Mouse (Mus musculus) CH12.LX (cell line): ENCODE measurements around the gene Foxp1. TPM values are rescaled to one million over a fixed set of nuclear protein-coding genes. Genes with fewer than 3 reads are reported as not detected.
A peak's percentile ranks its signal among the peaks of the same experiment; 100 is the strongest.

Source experiments
- DNase-seq: peaks from one replicate; pipeline ENCODE4 v3.0.0-alpha.2; 2013; ENCODE audit errors: extremely low read depth
- H3K27ac ChIP-seq: 2 replicates; pipeline ENCODE4 v1.5.1; 2012; ENCODE audit warnings: low read depth, mild to moderate bottlenecking, control low read depth, moderate library complexity; ENCODE audit not compliant: insufficient read depth
- H3K27me3 ChIP-seq: replicated peaks from 2 replicates; pipeline ENCODE3; 2012; ENCODE audit warnings: inconsistent platforms
- H3K36me3 ChIP-seq, 2 experiments: replicated peaks in 1 of 2; 2 replicates each; pipeline versions ENCODE3 to v1.6.1; 2012; ENCODE audit warnings: inconsistent platforms in 1 of 2, low read length in 1 of 2, mild to moderate bottlenecking in 1 of 2, mixed read lengths in 1 of 2, moderate library complexity in 1 of 2; ENCODE audit not compliant: control insufficient read depth in 1 of 2, insufficient read depth in 1 of 2
- H3K4me1 ChIP-seq, 2 experiments: 2 replicates each; pipeline ENCODE4 v1.6.1; 2012; ENCODE audit warnings: inconsistent platforms in 1 of 2, moderate library complexity in 1 of 2; ENCODE audit not compliant: insufficient read depth in 2 of 2, control insufficient read depth in 1 of 2
- H3K4me2 ChIP-seq: 2 replicates; pipeline ENCODE4 v1.6.1; 2012; ENCODE audit warnings: low read depth, mild to moderate bottlenecking, control low read depth; ENCODE audit not compliant: poor library complexity, insufficient read depth, severe bottlenecking
- H3K4me3 ChIP-seq, 3 experiments: fragments of 150-350 bp in 1 of 3; sonication (generic) in 1 of 3; replicated peaks in 1 of 3; 2 replicates each; pipeline versions ENCODE3 to v1.5.1; 2011 to 2012; ENCODE audit warnings: low read depth in 2 of 3, low read length in 2 of 3, mild to moderate bottlenecking in 2 of 3, moderate library complexity in 2 of 3, control low read depth in 1 of 3, improper control_type of control experiment in 1 of 3, inconsistent platforms in 1 of 3, mixed read lengths in 1 of 3; ENCODE audit not compliant: poor library complexity in 1 of 3
- H3K79me2 ChIP-seq: replicated peaks from 2 replicates; pipeline ENCODE4 v1.6.1; 2012; ENCODE audit warnings: mild to moderate bottlenecking, moderate library complexity; ENCODE audit not compliant: control insufficient read depth, poor library complexity, insufficient read depth, severe bottlenecking; ENCODE audit errors: extremely low read depth
- H3K9ac ChIP-seq: 2 replicates; pipeline ENCODE4 v1.6.1; 2012; ENCODE audit warnings: low read depth, mild to moderate bottlenecking, control low read depth, moderate library complexity; ENCODE audit not compliant: insufficient read depth
- H3K9me3 ChIP-seq: replicated peaks from 2 replicates; pipeline ENCODE3; 2012; ENCODE audit warnings: low read length, inconsistent platforms, mixed read lengths
- BHLHE40 ChIP-seq: IDR thresholded peaks from 2 replicates; pipeline ENCODE4 v1.6.1; 2011; ENCODE audit warnings: mild to moderate bottlenecking, low read depth, low read length, improper control_type of control experiment
- CHD1 ChIP-seq: IDR thresholded peaks from 2 replicates; pipeline ENCODE4 v1.6.1; 2012; ENCODE audit warnings: low read depth, low read length, improper control_type of control experiment, inconsistent platforms
- CHD2 ChIP-seq: IDR thresholded peaks from 2 replicates; pipeline ENCODE4 v1.6.1; 2011; ENCODE audit warnings: low read length, improper control_type of control experiment
- CTCF ChIP-seq, 2 experiments: IDR thresholded peaks in 1 of 2; conservative IDR thresholded peaks in 1 of 2; 2 replicates each; pipeline ENCODE4 v1.5.1; 2011 to 2012; ENCODE audit warnings: low read depth in 2 of 2, low read length in 2 of 2, improper control_type of control experiment in 1 of 2, inconsistent platforms in 1 of 2, mild to moderate bottlenecking in 1 of 2, moderate library complexity in 1 of 2
- E2F4 ChIP-seq: IDR thresholded peaks from 2 replicates; pipeline ENCODE4 v1.6.1; 2011; ENCODE audit warnings: low read depth, low read length, improper control_type of control experiment; ENCODE audit not compliant: insufficient replicate concordance
- ELF1 ChIP-seq: IDR thresholded peaks from 2 replicates; pipeline ENCODE4 v1.6.1; 2014; ENCODE audit warnings: low read depth, mild to moderate bottlenecking, inconsistent platforms, low read length, improper control_type of control experiment
- EP300 ChIP-seq: IDR thresholded peaks from 2 replicates; pipeline ENCODE4 v1.6.1; 2011; ENCODE audit warnings: low read length, improper control_type of control experiment
- ETS1 ChIP-seq: conservative IDR thresholded peaks from 2 replicates; pipeline ENCODE4 v1.6.1; 2012; ENCODE audit warnings: low read depth, mild to moderate bottlenecking, inconsistent platforms, low read length, improper control_type of control experiment, moderate library complexity
- GABPA ChIP-seq: IDR thresholded peaks from 2 replicates; pipeline ENCODE4 v1.6.1; 2012; ENCODE audit warnings: low read depth, low read length, improper control_type of control experiment, inconsistent platforms; ENCODE audit not compliant: insufficient replicate concordance
- HCFC1 ChIP-seq: IDR thresholded peaks from 2 replicates; pipeline ENCODE4 v1.6.1; 2012; ENCODE audit warnings: low read depth, mild to moderate bottlenecking, inconsistent platforms, low read length, improper control_type of control experiment
- IRF4 ChIP-seq: IDR thresholded peaks from 2 replicates; pipeline ENCODE4 v1.6.1; 2014; ENCODE audit warnings: low read depth, mild to moderate bottlenecking, inconsistent platforms, low read length, improper control_type of control experiment
- JUN ChIP-seq: IDR thresholded peaks from 2 replicates; pipeline ENCODE4 v1.6.1; 2011; ENCODE audit warnings: low read depth, mild to moderate bottlenecking, low read length, improper control_type of control experiment, moderate library complexity; ENCODE audit not compliant: insufficient read depth
- JUND ChIP-seq: conservative IDR thresholded peaks from 2 replicates; pipeline ENCODE4 v1.6.1; 2011; ENCODE audit warnings: low read depth, low read length, improper control_type of control experiment
- KAT2A ChIP-seq: IDR thresholded peaks from 2 replicates; pipeline ENCODE4 v1.6.1; 2012; ENCODE audit warnings: low read length, improper control_type of control experiment, inconsistent platforms; ENCODE audit not compliant: insufficient replicate concordance
- MAFK ChIP-seq: IDR thresholded peaks from 2 replicates; pipeline ENCODE4 v1.6.1; 2011; ENCODE audit warnings: low read length, improper control_type of control experiment; ENCODE audit not compliant: insufficient replicate concordance
- MAX ChIP-seq: IDR thresholded peaks from 2 replicates; pipeline ENCODE4 v1.6.1; 2011; ENCODE audit warnings: low read length, improper control_type of control experiment
- MAZ ChIP-seq: IDR thresholded peaks from 2 replicates; pipeline ENCODE4 v1.6.1; 2012; ENCODE audit warnings: low read depth, mild to moderate bottlenecking, inconsistent platforms, low read length, improper control_type of control experiment, moderate library complexity
- MEF2A ChIP-seq: IDR thresholded peaks from 2 replicates; pipeline ENCODE4 v1.6.1; 2014; ENCODE audit warnings: low read depth, mild to moderate bottlenecking, inconsistent platforms, low read length, improper control_type of control experiment, borderline replicate concordance
- MXI1 ChIP-seq: IDR thresholded peaks from 2 replicates; pipeline ENCODE4 v1.6.1; 2011; ENCODE audit warnings: mild to moderate bottlenecking, low read depth, low read length, improper control_type of control experiment
- MYC ChIP-seq: IDR thresholded peaks from 2 replicates; pipeline ENCODE4 v1.6.1; 2011; ENCODE audit warnings: low read depth, mild to moderate bottlenecking, improper control_type of control experiment, low read length
- NELFE ChIP-seq: IDR thresholded peaks from 2 replicates; pipeline ENCODE4 v1.6.1; 2011; ENCODE audit warnings: low read depth, low read length, improper control_type of control experiment
- NRF1 ChIP-seq: IDR thresholded peaks from 2 replicates; pipeline ENCODE4 v1.6.1; 2014; ENCODE audit warnings: low read depth, mild to moderate bottlenecking, inconsistent platforms, low read length, improper control_type of control experiment, moderate library complexity
- PAX5 ChIP-seq: IDR thresholded peaks from 2 replicates; pipeline ENCODE4 v1.6.1; 2012; ENCODE audit warnings: low read length, inconsistent platforms, mixed read lengths
- POLR2A ChIP-seq: IDR thresholded peaks from 2 replicates; pipeline ENCODE4 v1.6.1; 2011; ENCODE audit warnings: low read depth, mild to moderate bottlenecking, improper control_type of control experiment, low read length
- POLR2AphosphoS2 ChIP-seq: IDR thresholded peaks from 2 replicates; pipeline ENCODE4 v1.6.1; 2011; ENCODE audit warnings: low read depth, low read length, improper control_type of control experiment
- RAD21 ChIP-seq: IDR thresholded peaks from 2 replicates; pipeline ENCODE4 v1.6.1; 2011; ENCODE audit warnings: low read depth, mild to moderate bottlenecking, low read length, improper control_type of control experiment, moderate library complexity
- RCOR1 ChIP-seq: conservative IDR thresholded peaks from 2 replicates; pipeline ENCODE4 v1.6.1; 2012; ENCODE audit warnings: low read depth, mild to moderate bottlenecking, inconsistent platforms, low read length, improper control_type of control experiment
- SIN3A ChIP-seq: IDR thresholded peaks from 2 replicates; pipeline ENCODE4 v1.6.1; 2012; ENCODE audit warnings: low read length, improper control_type of control experiment, inconsistent platforms
- SMC3 ChIP-seq: IDR thresholded peaks from 2 replicates; pipeline ENCODE4 v1.6.1; 2011; ENCODE audit warnings: low read depth, low read length, improper control_type of control experiment
- TBP ChIP-seq: conservative IDR thresholded peaks from 2 replicates; pipeline ENCODE4 v1.6.1; 2011; ENCODE audit warnings: low read depth, low read length, improper control_type of control experiment
- TCF12 ChIP-seq: IDR thresholded peaks from 2 replicates; pipeline ENCODE4 v1.6.1; 2014; ENCODE audit warnings: low read depth, mild to moderate bottlenecking, inconsistent platforms, low read length, improper control_type of control experiment
- UBTF ChIP-seq: IDR thresholded peaks from 2 replicates; pipeline ENCODE4 v1.6.1; 2012; ENCODE audit warnings: low read depth, mild to moderate bottlenecking, inconsistent platforms, low read length, improper control_type of control experiment, moderate library complexity
- USF1 ChIP-seq: IDR thresholded peaks from 2 replicates; pipeline ENCODE4 v1.6.1; 2014; ENCODE audit warnings: low read depth, mild to moderate bottlenecking, inconsistent platforms, low read length, improper control_type of control experiment
- USF2 ChIP-seq: conservative IDR thresholded peaks from 2 replicates; pipeline ENCODE4 v1.6.1; 2011; ENCODE audit warnings: low read depth, low read length, improper control_type of control experiment
- ZC3H11A ChIP-seq: IDR thresholded peaks from 2 replicates; pipeline ENCODE4 v1.6.1; 2012; ENCODE audit warnings: low read depth, mild to moderate bottlenecking, inconsistent platforms, low read length, improper control_type of control experiment
- ZKSCAN1 ChIP-seq: IDR thresholded peaks from 2 replicates; pipeline ENCODE4 v1.6.1; 2012; ENCODE audit warnings: low read depth, inconsistent platforms, low read length, improper control_type of control experiment, borderline replicate concordance
- ZMIZ1 ChIP-seq: IDR thresholded peaks from 2 replicates; pipeline ENCODE4 v1.6.1; 2012; ENCODE audit warnings: low read depth, mild to moderate bottlenecking, inconsistent platforms, low read length, improper control_type of control experiment
- ZNF384 ChIP-seq: IDR thresholded peaks from 2 replicates; pipeline ENCODE4 v1.6.1; 2012; ENCODE audit warnings: low read depth, low read length, improper control_type of control experiment, inconsistent platforms
- dilution Hi-C: fragments of 300-500 bp; cut with MboI; formaldehyde crosslinking; loops from 2 replicates; pipeline ENCODE4 v1.14.3; 2020; ENCODE audit warnings: low sequenced_read_pairs; ENCODE audit not compliant: extremely low pct_unique_long_range_greater_than_20kb, extremely low pct_ligation_motif_present
- in situ Hi-C: fragments of 300-500 bp; cut with MboI; formaldehyde crosslinking; loops from 3 replicates; pipeline ENCODE4 v1.14.3; 2019; ENCODE audit warnings: low sequenced_read_pairs, low pct_ligation_motif_present, low pct_unique_long_range_greater_than_20kb, mixed read lengths
- polyA plus RNA-seq: library from polyadenylated mRNA; unstranded; fragments of >175 nt; gene quantifications from 2 replicates; pipeline ENCODE4 v1.2.1, GENCODE M21; 2012; ENCODE audit warnings: low read depth; ENCODE audit not compliant: insufficient read length
- total RNA-seq, 2 experiments: library from RNA; depleted of rRNA; stranded (reverse); fragments of 300-350 nt in 1 of 2; fragments of >200 nt in 1 of 2; gene quantifications; 2 replicates each; pipeline ENCODE4 v1.2.3; 2012 to 2014

Foxp1 gene
- total and polyA plus RNA-seq, 3 experiments = 66.5 to 105 (median 87.4) TPM

DNA sequence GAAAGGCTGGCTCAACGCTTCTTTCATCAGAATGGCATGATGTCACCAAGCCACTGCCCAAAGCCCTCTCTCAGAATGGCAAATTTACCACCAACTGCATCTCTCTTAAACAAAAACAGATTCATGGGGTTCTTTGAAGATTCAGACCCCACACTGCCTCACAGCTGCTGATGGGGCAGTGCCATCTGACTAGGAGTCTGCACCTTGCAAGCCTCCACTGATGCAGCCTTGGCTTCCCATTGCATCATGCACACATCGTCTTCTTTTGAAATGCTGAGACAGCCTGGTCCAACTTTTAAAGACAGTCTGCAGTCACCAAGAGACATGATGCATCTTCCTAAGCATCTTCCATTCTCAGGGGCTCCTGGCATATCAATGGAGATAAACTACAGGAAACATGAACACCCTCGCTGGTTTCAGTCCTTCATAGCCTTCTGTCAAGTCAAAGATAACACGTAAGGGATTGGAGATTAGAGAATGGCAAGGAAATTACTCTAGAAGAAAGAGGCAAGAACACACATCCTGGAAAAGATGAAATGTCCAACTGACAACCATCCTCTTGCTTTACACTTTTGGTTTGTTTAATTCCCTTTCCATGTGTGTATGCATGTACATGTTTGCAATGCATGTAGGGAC lies 154.3 kb downstream of the Foxp1 start:
- peak overlapping the region in 1 of 3 experiments; percentile 26 for H3K4me3 ChIP-seq
- in situ Hi-C loops = no loop called here
- dilution Hi-C loops = no loop called here
- H3K27me3 ChIP-seq = no peaks in the 10 kb centered on the region
- peaks cover 25 to 62% of the 10 kb centered on the region in 2 experiments for H3K4me1 ChIP-seq
- peak; percentile 74 for DNase-seq
- H3K9ac ChIP-seq = peak overlapping the region; percentile 60
- peak overlapping the region; percentile 38; the same call in 1 of the 2 replicates for H3K4me2 ChIP-seq
- peak overlapping the region; percentile 95 for H3K27ac ChIP-seq
- H3K79me2 ChIP-seq = no peaks in the 10 kb centered on the region
- TF ChIP-seq USF2 (no peak), NELFE (no peak), SIN3A (no peak), UBTF (no peak), EP300 (peak; percentile 10; the same call in 1 of the 2 replicates), GABPA (no peak), POLR2A (no peak), CHD1 (no peak), PAX5 (no peak), ZMIZ1 (no peak), ZNF384 (no peak), JUND (peak; percentile 54; the same call in 1 of the 2 replicates), ZC3H11A (no peak), MAZ (no peak), TCF12 (peak; percentile 52; the same call in 1 of the 2 replicates), TBP (no peak), CHD2 (no peak), RAD21 (no peak; the same call in 1 of the 2 replicates), RCOR1 (no peak), ZKSCAN1 (no peak), MXI1 (0 out of 2 replicates have a peak, but pooled peaks have one; percentile 32), MYC (peak; percentile 80; the same call in 1 of the 2 replicates), MAX (no peak), POLR2AphosphoS2 (no peak), SMC3 (no peak), CTCF (conservative IDR thresholded peaks at IDR 0.05 in 1 of 2, IDR thresholded peaks at IDR 0.05 in 1 of 2; ENCODE audit: low read depth in 2 of 2, low read length in 2 of 2) (no peak), IRF4 (no peak), NRF1 (no peak), USF1 (no peak), MEF2A (peak; percentile 77), E2F4 (no peak), HCFC1 (0 out of 2 replicates have a peak, but pooled peaks have one; percentile 29), KAT2A (0 out of 2 replicates have a peak, but pooled peaks have one; percentile 36), ETS1 (peak; percentile 65), JUN (no peak; the same call in 1 of the 2 replicates), BHLHE40 (no peak), ELF1 (no peak), MAFK (no peak; the same call in 1 of the 2 replicates)
- H3K9me3 ChIP-seq = no peaks in the 10 kb centered on the region
- no peaks in the 10 kb centered on the region for H3K36me3 ChIP-seq
